Mouse (Mus musculus) erythroblast, embryonic 14.5 days (primary cell): Measurements from ENCODE around the gene Usp34. TPM values are rescaled to one million over a fixed set of nuclear protein-coding genes. Genes with fewer than 3 reads are reported as not detected.
"Not testable (repeated sequence)": the region's sequence is repeated elsewhere in the genome, so short reads cannot be mapped to it uniquely, and the experiment has no call there.

ENCODE experiments used
- H3K27me3 ChIP-seq: 2 replicates; pipeline ENCODE4 v1.6.1; 2012; ENCODE audit warnings: inconsistent platforms; ENCODE audit not compliant: control insufficient read depth
- H3K36me3 ChIP-seq: 2 replicates; pipeline ENCODE4 v1.6.1; 2012; ENCODE audit warnings: mild to moderate bottlenecking, inconsistent platforms; ENCODE audit not compliant: control insufficient read depth
- H3K4me1 ChIP-seq: 2 replicates; pipeline ENCODE4 v1.6.1; 2012; ENCODE audit warnings: inconsistent platforms; ENCODE audit not compliant: control insufficient read depth
- H3K4me3 ChIP-seq: replicated peaks from 2 replicates; pipeline ENCODE3; 2012; ENCODE audit warnings: moderate library complexity, mild to moderate bottlenecking, inconsistent platforms
- H3K9me3 ChIP-seq: 2 replicates; pipeline ENCODE4 v1.6.1; 2012; ENCODE audit warnings: low read length, inconsistent platforms, mixed read lengths; ENCODE audit not compliant: control insufficient read depth
- GATA1 ChIP-seq: IDR thresholded peaks from 2 replicates; pipeline ENCODE4 v1.6.1; 2012; ENCODE audit warnings: low read length, inconsistent platforms, mixed read lengths
- TAL1 ChIP-seq: IDR thresholded peaks from 3 replicates; pipeline ENCODE4 v1.6.1; 2012; ENCODE audit warnings: low read length, inconsistent platforms, mixed read lengths
- polyA plus RNA-seq: library from polyadenylated mRNA; stranded (reverse); fragments of >175 nt; gene quantifications from 2 replicates; pipeline ENCODE4 v1.2.3, GENCODE M21; 2012

Usp34 gene
- polyA plus RNA-seq, 1 experiment, result 0.13 TPM

GRCm38 (mm10) chr11:23297379-23297778 lies 9.3 kb upstream of the Usp34 start:
- H3K4me3 ChIP-seq, result no peak overlapping the region
- peaks cover 8% of the 10 kb centered on the region for H3K4me1 ChIP-seq
- no peaks in the 10 kb centered on the region for H3K27me3 ChIP-seq
- TF ChIP-seq TAL1 (no peak), GATA1 (no peak)
- no peaks in the 10 kb centered on the region for H3K9me3 ChIP-seq
- H3K36me3 ChIP-seq, result peaks cover 80% of the 10 kb centered on the region

GRCm38 (mm10) chr11:23298301-23298700 lies 8.4 kb upstream of the Usp34 start:
- Histone ChIP-seq H3K27me3 (no peaks in the 10 kb centered on the region), H3K36me3 (peaks cover 71% of the 10 kb centered on the region)

GRCm38 (mm10) chr11:23299910-23300309 lies 6.8 kb upstream of the Usp34 start:
- TF ChIP-seq TAL1 (no peak), GATA1 (no peak)
- H3K36me3 ChIP-seq, result peaks cover 55% of the 10 kb centered on the region
- H3K9me3 ChIP-seq, result no peaks in the 10 kb centered on the region
- no peaks in the 10 kb centered on the region for H3K27me3 ChIP-seq
- H3K4me3 ChIP-seq, result no peak overlapping the region
- H3K4me1 ChIP-seq, result peaks cover 12% of the 10 kb centered on the region

More at GRCm38 (mm10) chr11:23298301-23298700, 8.4 kb upstream of the Usp34 start:
- Histone ChIP-seq H3K4me1 (peaks cover 8% of the 10 kb centered on the region), H3K9me3 (no peaks in the 10 kb centered on the region), H3K4me3 (no peak overlapping the region)
- TF ChIP-seq GATA1, result no peak
- no peak for TF ChIP-seq TAL1

- Histone ChIP-seq H3K4me1 (peaks cover 29% of the 10 kb centered on the region), H3K9me3 (no peaks in the 10 kb centered on the region), H3K27me3 (no peaks in the 10 kb centered on the region), H3K4me3 (no peak overlapping the region), H3K36me3 (peaks cover 22% of the 10 kb centered on the region)
- TF ChIP-seq TAL1, result no peak
- no peak for TF ChIP-seq GATA1
These were observed 3.6 kb upstream of the Usp34 start for GRCm38 (mm10) chr11:23303126-23303525.

- Histone ChIP-seq H3K36me3 (peaks cover 15% of the 10 kb centered on the region), H3K4me3 (peak overlapping the region; percentile 96), H3K4me1 (peaks cover 38% of the 10 kb centered on the region)
- H3K9me3 ChIP-seq, H3K27me3 ChIP-seq: not testable (repeated sequence)
These were observed 1.5 kb upstream of the Usp34 start for GRCm38 (mm10) chr11:23305101-23305672.

- H3K4me3 ChIP-seq, result peak overlapping the region; percentile 96
- H3K4me1 ChIP-seq, result peaks cover 33% of the 10 kb centered on the region
- peaks cover 15% of the 10 kb centered on the region for H3K36me3 ChIP-seq
- TF ChIP-seq TAL1 (no peak), GATA1 (no peak)
- no peaks in the 10 kb centered on the region for H3K27me3 ChIP-seq
- no peaks in the 10 kb centered on the region for H3K9me3 ChIP-seq
These were observed 754 bp upstream of the Usp34 start for GRCm38 (mm10) chr11:23305673-23306608.

- Histone ChIP-seq H3K4me3 (peak overlapping the region; percentile 96), H3K4me1 (peaks cover 43% of the 10 kb centered on the region), H3K36me3 (peaks cover 29% of the 10 kb centered on the region), H3K27me3 (no peaks in the 10 kb centered on the region), H3K9me3 (no peaks in the 10 kb centered on the region)
- TF ChIP-seq GATA1, result no peak
- no peak for TF ChIP-seq TAL1
These were observed 848 bp downstream of the Usp34 start for GRCm38 (mm10) chr11:23307566-23307920.

- Histone ChIP-seq H3K27me3 (no peaks in the 10 kb centered on the region), H3K36me3 (peaks cover 40% of the 10 kb centered on the region), H3K4me3 (peak overlapping the region; percentile 21), H3K9me3 (no peaks in the 10 kb centered on the region; the same call in 1 of the 2 replicates), H3K4me1 (peaks cover 42% of the 10 kb centered on the region)
- TF ChIP-seq GATA1 (0 out of 2 replicates have a peak, but pooled peaks have one; percentile 37), TAL1 (peak; percentile 61)
These were observed 6.8 kb downstream of the Usp34 start for GRCm38 (mm10) chr11:23313496-23313895.

- Histone ChIP-seq H3K9me3 (no peaks in the 10 kb centered on the region), H3K4me1 (no peaks in the 10 kb centered on the region; the same call in 1 of the 2 replicates), H3K36me3 (peaks cover 33% of the 10 kb centered on the region), H3K27me3 (no peaks in the 10 kb centered on the region), H3K4me3 (no peak overlapping the region)
- TF ChIP-seq TAL1, result no peak
- TF ChIP-seq GATA1, result no peak
These were observed 22.7 kb downstream of the Usp34 start for GRCm38 (mm10) chr11:23329413-23329812.
